Mouse (Mus musculus) embryonic facial prominence, embryonic 14.5 days (tissue): Measurements from ENCODE around the gene Fbxl13. TPM values are rescaled to one million over a fixed set of nuclear protein-coding genes. Genes with fewer than 3 reads are reported as not detected.

Experiments
- ATAC-seq: fragments of 200-750 bp; cut with Nextera tagmentation; 2 replicates; pipeline ENCODE4 v1.8.0; 2017; ENCODE audit warnings: low read depth, moderate number of reproducible peaks, moderate TSS enrichment
- DNase-seq: peaks from one replicate; pipeline ENCODE4 v3.0.0-alpha.2; 2015; ENCODE audit warnings: low spot score
- H3K27ac ChIP-seq: fragments of 300-500 bp; sonication (generic); replicated peaks from 2 replicates; pipeline ENCODE4 v1.5.1; 2014; ENCODE audit warnings: low read depth, mild to moderate bottlenecking, low read length, moderate library complexity
- H3K27me3 ChIP-seq: fragments of 300-500 bp; sonication (generic); replicated peaks from 2 replicates; pipeline ENCODE4 v1.6.1; 2014; ENCODE audit warnings: low read length; ENCODE audit not compliant: control insufficient read depth, insufficient read depth
- H3K36me3 ChIP-seq: fragments of 300-500 bp; sonication (generic); 2 replicates; pipeline ENCODE4 v1.6.1; 2014; ENCODE audit warnings: low read length, mixed read lengths; ENCODE audit not compliant: control insufficient read depth, insufficient read depth
- H3K4me1 ChIP-seq: fragments of 300-500 bp; sonication (generic); 2 replicates; pipeline ENCODE4 v1.6.1; 2014; ENCODE audit warnings: antibody characterized with exemption, low read length; ENCODE audit not compliant: control insufficient read depth, insufficient read depth
- H3K4me2 ChIP-seq: fragments of 300-500 bp; sonication (generic); 2 replicates; pipeline ENCODE4 v1.6.1; 2014; ENCODE audit warnings: low read depth, mild to moderate bottlenecking, low read length, moderate library complexity, mixed read lengths
- H3K4me3 ChIP-seq: fragments of 300-500 bp; sonication (generic); 2 replicates; pipeline ENCODE4 v1.5.1; 2014; ENCODE audit warnings: low read depth, mild to moderate bottlenecking, low read length
- H3K9ac ChIP-seq: fragments of 300-500 bp; sonication (generic); 2 replicates; pipeline ENCODE4 v1.6.1; 2014; ENCODE audit warnings: low read depth, mild to moderate bottlenecking, low read length, moderate library complexity, mixed read lengths
- H3K9me3 ChIP-seq: fragments of 300-500 bp; sonication (generic); 2 replicates; pipeline ENCODE4 v1.6.1; 2016; ENCODE audit warnings: low read length; ENCODE audit not compliant: control insufficient read depth
- WGBS: fragments of 180-500 bp; shearing (Covaris S2); extraction: QIAGEN DNeasy Blood & Tissue Kit; methylation state at CpG from one replicate; pipeline ENCODE4 v1.1.7; 2014; 5-methylcytosine and 5-hydroxymethylcytosine counted together
- polyA plus RNA-seq: library from polyadenylated mRNA; unstranded; fragments of >200 nt; fragmentation: Nextera tagmentation; extraction: Ambion mirVana; gene quantifications from 2 replicates; pipeline ENCODE4 v1.2.1, GENCODE M21; 2014

Fbxl13 gene
- 0.25 and 0.46 TPM in 2 replicates for polyA plus RNA-seq

- ATAC-seq (peak; percentile 97), DNase-seq (peak; percentile 96)
- Histone ChIP-seq H3K36me3 (peaks cover 26% of the 10 kb centered on the region), H3K4me1 (peaks cover 10% of the 10 kb centered on the region), H3K4me2 (peak within 1 kb of the TSS; percentile 64), H3K4me3 (peak within 1 kb of the TSS; percentile 79), H3K9ac (peak within 1 kb of the TSS; percentile 89), H3K27me3 (no peaks in the 10 kb centered on the region), H3K9me3 (no peaks in the 10 kb centered on the region), H3K27ac (peak within 1 kb of the TSS; percentile 73)
- WGBS = 2% methylated on average over 15 of the region's 40 CpGs
These were observed at the start of gene Fbxl13, which contains the start of gene Armc10 for GRCm38 (mm10) chr5:21645439-21646132. Fbxl13 (minus strand) TSS chr5:21645634. Armc10 (plus strand) TSS chr5:21645813.

GRCm38 (mm10) chr5:21694854-21695490, 49.5 kb upstream of the Fbxl13 start:
- Histone ChIP-seq H3K9ac (no peak overlapping the region), H3K4me2 (no peak overlapping the region), H3K4me3 (no peak overlapping the region), H3K27me3 (no peaks in the 10 kb centered on the region), H3K36me3 (no peaks in the 10 kb centered on the region), H3K4me1 (no peaks in the 10 kb centered on the region), H3K9me3 (no peaks in the 10 kb centered on the region), H3K27ac (no peak overlapping the region)
- no peak for DNase-seq
- WGBS = 75% methylated on average over 3 of the region's 3 CpGs
- ATAC-seq = no peak

DNA sequence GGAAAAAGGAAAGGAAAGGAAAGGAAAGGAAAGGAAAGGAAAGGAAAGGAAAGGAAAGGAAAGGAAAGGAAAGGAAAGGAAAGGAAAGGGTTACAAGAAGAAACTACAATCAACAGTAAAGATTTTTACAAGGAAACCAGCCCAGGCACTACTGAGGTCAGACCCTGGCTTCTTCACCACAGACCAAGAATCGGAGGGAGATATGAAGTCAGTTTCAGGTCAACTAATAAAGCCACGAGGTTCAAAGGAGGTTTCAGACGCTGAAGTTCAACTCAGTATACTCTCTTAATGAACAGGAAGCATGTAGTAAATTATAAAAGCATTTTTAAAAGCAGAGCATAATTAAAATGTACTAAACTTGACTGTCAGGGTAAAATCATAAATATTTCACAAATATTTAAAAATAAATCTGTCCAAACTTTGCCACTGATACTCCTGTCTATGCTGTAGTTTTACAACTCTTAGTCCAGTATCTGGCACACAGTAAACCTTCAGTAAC, 48.0 kb upstream of the Fbxl13 start:
- Histone ChIP-seq H3K9me3 (no peaks in the 10 kb centered on the region), H3K9ac (no peak overlapping the region), H3K4me1 (no peaks in the 10 kb centered on the region), H3K36me3 (no peaks in the 10 kb centered on the region), H3K4me2 (no peak overlapping the region), H3K4me3 (no peak overlapping the region), H3K27ac (no peak overlapping the region), H3K27me3 (no peaks in the 10 kb centered on the region)
- no peak for DNase-seq
- 67% methylated on average over 3 of the region's 3 CpGs for WGBS
- no peak for ATAC-seq

GRCm38 (mm10) chr5:21692230-21692629, 46.8 kb upstream of the Fbxl13 start:
- DNase-seq = no peak
- H3K27ac ChIP-seq = no peak overlapping the region
- H3K4me2 ChIP-seq = no peak overlapping the region
- H3K4me1 ChIP-seq = no peaks in the 10 kb centered on the region
- no peaks in the 10 kb centered on the region for H3K9me3 ChIP-seq
- H3K27me3 ChIP-seq = no peaks in the 10 kb centered on the region
- no peaks in the 10 kb centered on the region for H3K36me3 ChIP-seq
- no peak overlapping the region for H3K4me3 ChIP-seq
- 95% methylated on average over 5 of the region's 5 CpGs for WGBS
- H3K9ac ChIP-seq = no peak overlapping the region
- no peak for ATAC-seq

- Histone ChIP-seq H3K9ac (no peak overlapping the region), H3K36me3 (no peaks in the 10 kb centered on the region), H3K27ac (no peak overlapping the region), H3K4me2 (no peak overlapping the region), H3K27me3 (no peaks in the 10 kb centered on the region), H3K4me1 (no peaks in the 10 kb centered on the region), H3K4me3 (no peak overlapping the region), H3K9me3 (no peaks in the 10 kb centered on the region)
- WGBS = 66% methylated on average over 4 of the region's 4 CpGs
- ATAC-seq (no peak), DNase-seq (no peak)
These were observed 41.6 kb upstream of the Fbxl13 start for GRCm38 (mm10) chr5:21687042-21687441.

GRCm38 (mm10) chr5:21685001-21685400, 39.6 kb upstream of the Fbxl13 start:
- no peaks in the 10 kb centered on the region for H3K36me3 ChIP-seq
- no peak for ATAC-seq
- H3K4me1 ChIP-seq = no peaks in the 10 kb centered on the region

DNA sequence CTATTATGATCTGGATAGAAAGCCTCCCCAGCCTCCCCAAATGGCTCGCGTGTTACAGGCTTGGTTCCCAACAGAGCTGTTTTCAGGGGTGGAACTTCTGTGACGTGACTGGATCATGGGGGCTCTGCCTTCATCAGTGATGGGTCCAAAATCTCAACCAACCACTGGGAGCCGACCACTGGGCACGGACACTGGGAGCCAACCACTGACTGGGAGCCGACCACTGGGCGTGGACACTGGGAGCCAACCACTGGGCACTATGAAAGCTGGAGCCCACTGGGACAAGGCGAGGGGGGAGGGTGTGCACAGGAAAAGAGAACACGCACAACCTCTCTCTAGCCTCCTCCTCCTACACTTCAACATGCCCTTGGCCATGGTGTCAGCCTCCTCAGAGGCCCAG, 38.4 kb upstream of the Fbxl13 start:
- DNase-seq (no peak), ATAC-seq (no peak)
- Histone ChIP-seq H3K36me3 (no peaks in the 10 kb centered on the region), H3K4me1 (no peaks in the 10 kb centered on the region), H3K4me3 (no peak overlapping the region), H3K27ac (no peak overlapping the region), H3K4me2 (no peak overlapping the region), H3K9me3 (no peaks in the 10 kb centered on the region), H3K27me3 (no peaks in the 10 kb centered on the region), H3K9ac (no peak overlapping the region)
- WGBS = 92% methylated on average over 9 of the region's 9 CpGs

More at GRCm38 (mm10) chr5:21685001-21685400, 39.6 kb upstream of the Fbxl13 start:
- H3K4me2 ChIP-seq = no peak overlapping the region
- H3K9me3 ChIP-seq = no peaks in the 10 kb centered on the region
- H3K27me3 ChIP-seq = no peaks in the 10 kb centered on the region
- no peak overlapping the region for H3K27ac ChIP-seq
- WGBS = 58% methylated on average over 10 of the region's 10 CpGs
- no peak overlapping the region for H3K9ac ChIP-seq
- no peak overlapping the region for H3K4me3 ChIP-seq
- DNase-seq = no peak

DNA sequence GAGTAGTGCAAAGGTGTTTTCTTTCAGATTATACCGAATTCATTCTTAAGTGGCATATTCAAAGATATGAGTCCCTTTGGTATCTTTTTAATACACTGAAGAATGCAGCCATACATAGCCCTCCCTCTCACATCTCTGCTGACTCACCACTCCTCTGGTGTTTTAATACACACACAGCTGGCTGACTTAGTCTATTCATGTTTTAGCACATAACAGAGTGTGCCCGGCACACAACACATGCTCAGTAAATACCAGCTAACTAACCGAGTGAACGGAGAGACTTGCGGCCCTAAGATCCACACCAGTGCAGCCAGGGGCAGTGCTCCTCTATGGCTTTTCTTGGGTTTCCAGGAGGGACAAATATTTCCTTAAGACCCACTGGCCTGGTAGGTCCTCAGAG, 35.5 kb upstream of the Fbxl13 start:
- no peaks in the 10 kb centered on the region for H3K4me1 ChIP-seq
- H3K27me3 ChIP-seq = no peaks in the 10 kb centered on the region
- no peak overlapping the region for H3K4me2 ChIP-seq
- no peaks in the 10 kb centered on the region for H3K9me3 ChIP-seq
- H3K4me3 ChIP-seq = no peak overlapping the region
- H3K27ac ChIP-seq = no peak overlapping the region
- no peak overlapping the region for H3K9ac ChIP-seq
- H3K36me3 ChIP-seq = no peaks in the 10 kb centered on the region
- WGBS = 74% methylated on average over 5 of the region's 5 CpGs
- ATAC-seq = no peak
- DNase-seq = no peak
